Mouse (Mus musculus): ENCODE data around the gene Cpm. TPM values are rescaled to one million over a fixed set of nuclear protein-coding genes. Genes with fewer than 3 reads are reported as not detected.

Cpm gene
- polyA plus RNA-seq, 1 experiment from 2014 or later = 43.6 TPM

DNA sequence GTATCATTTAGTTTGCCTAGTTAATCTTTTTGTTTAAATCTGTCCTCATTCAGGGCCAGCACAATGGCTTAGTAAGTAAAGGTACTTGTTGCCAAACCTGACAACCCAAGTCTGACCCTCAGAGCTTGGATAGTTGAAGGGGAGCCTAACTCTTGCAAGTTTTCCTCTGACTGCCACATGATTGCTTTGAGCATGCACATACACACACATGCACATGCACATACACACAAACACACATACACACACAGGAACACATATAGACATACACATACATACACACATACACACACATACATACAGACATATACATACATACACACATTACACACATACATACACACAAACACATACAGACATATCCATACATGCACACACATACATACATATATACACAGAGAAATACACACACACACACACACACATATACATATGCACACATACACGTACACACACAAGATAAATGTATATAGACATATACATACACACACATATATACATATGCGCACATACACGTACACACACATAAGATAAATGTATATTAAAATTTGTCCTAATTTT is 95.6 kb downstream of the Cpm start:
- H3K9ac ChIP-seq (ENCODE audit: low read depth, low read length) = no peak overlapping the region
- ATAC-seq (ENCODE audit: low read depth) (no peak), DNase-seq (ENCODE audit: low spot score) (no peak)
- WGBS = 90% methylated on average over 3 of the region's 3 CpGs
- H3K36me3 ChIP-seq (ENCODE audit: control insufficient read depth, insufficient read depth, low read length) = no peaks in the 10 kb centered on the region
- no peak overlapping the region for H3K4me2 ChIP-seq (ENCODE audit: low read depth, low read length)
- H3K27ac ChIP-seq (replicated peaks; ENCODE audit: low read depth, low read length) = no peak overlapping the region
- H3K4me1 ChIP-seq (ENCODE audit: control insufficient read depth, insufficient read depth, low read length) = no peaks in the 10 kb centered on the region
- H3K9me3 ChIP-seq (ENCODE audit: control insufficient read depth, low read length) = no peaks in the 10 kb centered on the region
- no peak overlapping the region for H3K4me3 ChIP-seq (ENCODE audit: low read depth, low read length)
- no peaks in the 10 kb centered on the region for H3K27me3 ChIP-seq (replicated peaks; ENCODE audit: control insufficient read depth, insufficient read depth, low read length)

DNA sequence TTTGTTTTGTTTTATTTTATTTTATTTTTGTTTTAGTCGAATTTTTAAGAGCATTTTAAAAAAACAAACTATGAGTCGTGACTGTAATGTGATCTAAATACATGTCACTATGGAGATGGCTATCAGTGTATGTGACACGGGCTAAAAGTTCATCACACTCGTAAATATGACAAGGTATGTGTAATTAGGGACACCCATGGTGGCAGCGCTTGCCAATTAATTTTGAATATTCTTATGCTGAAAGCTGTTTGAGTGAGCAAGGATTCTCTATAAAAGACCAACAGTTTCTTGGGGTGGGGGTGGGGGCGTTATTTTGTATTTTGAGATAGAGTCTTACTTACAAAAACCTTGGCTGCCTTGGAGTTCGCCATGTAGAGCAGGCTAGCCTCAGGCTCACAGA is 96.4 kb downstream of the Cpm start:
- no peak overlapping the region; the same call in 1 of the 2 replicates for H3K27ac ChIP-seq (replicated peaks; ENCODE audit: low read depth, low read length)
- no peaks in the 10 kb centered on the region for H3K27me3 ChIP-seq (replicated peaks; ENCODE audit: control insufficient read depth, insufficient read depth, low read length)
- no peaks in the 10 kb centered on the region for H3K9me3 ChIP-seq (ENCODE audit: control insufficient read depth, low read length)
- no peaks in the 10 kb centered on the region for H3K36me3 ChIP-seq (ENCODE audit: control insufficient read depth, insufficient read depth, low read length)
- H3K4me2 ChIP-seq (ENCODE audit: low read depth, low read length) = no peak overlapping the region
- ATAC-seq (ENCODE audit: low read depth) (no peak), DNase-seq (ENCODE audit: low spot score) (no peak)
- WGBS = 73% methylated on average over 7 of the region's 7 CpGs
- H3K9ac ChIP-seq (ENCODE audit: low read depth, low read length) = no peak overlapping the region
- H3K4me3 ChIP-seq (ENCODE audit: low read depth, low read length) = no peak overlapping the region
- H3K4me1 ChIP-seq (ENCODE audit: control insufficient read depth, insufficient read depth, low read length) = no peaks in the 10 kb centered on the region

DNA sequence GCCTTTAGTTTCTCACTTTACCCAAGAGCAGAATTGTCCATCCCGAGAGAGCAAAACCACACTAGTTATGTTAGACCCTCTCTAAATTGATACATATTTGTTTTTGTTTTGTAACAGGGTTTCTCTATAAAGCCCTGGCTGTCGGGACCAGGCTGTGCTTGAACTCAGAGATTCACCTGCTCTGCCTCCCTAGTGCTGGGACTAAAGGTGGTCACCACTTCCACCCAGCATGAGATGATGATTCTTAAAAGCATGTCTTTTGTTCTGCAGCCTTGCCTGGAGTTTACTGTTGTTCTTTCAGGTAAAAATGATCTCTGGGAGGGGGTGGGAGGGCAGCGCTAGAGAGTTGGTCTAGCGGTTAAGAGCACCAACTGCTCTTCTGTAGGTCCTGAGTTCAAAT is 97.0 kb downstream of the Cpm start:
- Histone ChIP-seq H3K4me1 (ENCODE audit: control insufficient read depth, insufficient read depth, low read length) (no peaks in the 10 kb centered on the region), H3K27ac (replicated peaks; ENCODE audit: low read depth, low read length) (no peak overlapping the region), H3K9ac (ENCODE audit: low read depth, low read length) (no peak overlapping the region), H3K4me3 (ENCODE audit: low read depth, low read length) (no peak overlapping the region), H3K4me2 (ENCODE audit: low read depth, low read length) (no peak overlapping the region), H3K36me3 (ENCODE audit: control insufficient read depth, insufficient read depth, low read length) (no peaks in the 10 kb centered on the region), H3K27me3 (replicated peaks; ENCODE audit: control insufficient read depth, insufficient read depth, low read length) (no peaks in the 10 kb centered on the region), H3K9me3 (ENCODE audit: control insufficient read depth, low read length) (no peaks in the 10 kb centered on the region)
- DNase-seq (ENCODE audit: low spot score) (no peak), ATAC-seq (ENCODE audit: low read depth) (no peak)
- 93% methylated on average over 4 of the region's 4 CpGs for WGBS

DNA sequence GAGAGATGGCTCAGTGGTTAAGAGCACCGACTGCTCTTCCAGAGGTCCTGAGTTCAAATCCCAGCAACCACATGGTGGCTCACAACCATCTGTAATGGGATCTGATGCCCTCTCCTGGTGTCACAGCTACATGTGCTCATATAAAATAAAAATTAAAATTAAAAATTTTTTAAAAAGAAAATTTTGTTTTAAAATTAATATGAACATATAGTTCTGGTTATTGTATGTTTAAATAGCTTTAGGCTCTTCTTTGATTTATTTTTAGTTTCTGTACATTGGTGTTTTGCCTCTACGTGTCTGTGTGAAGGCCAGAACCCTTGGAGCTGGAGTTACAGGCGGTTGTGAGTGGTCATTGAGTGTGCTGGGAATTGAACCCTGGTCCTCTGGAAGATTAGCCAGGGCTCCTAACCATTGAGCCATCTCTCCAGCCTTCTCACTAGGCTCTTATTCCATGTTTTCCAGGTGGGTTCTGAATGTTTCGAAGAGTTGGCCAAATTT is 97.6 kb downstream of the Cpm start:
- no peak overlapping the region for H3K4me2 ChIP-seq (ENCODE audit: low read depth, low read length)
- WGBS = 96% methylated on average over 4 of the region's 4 CpGs
- no peak for ATAC-seq (ENCODE audit: low read depth)

DNA sequence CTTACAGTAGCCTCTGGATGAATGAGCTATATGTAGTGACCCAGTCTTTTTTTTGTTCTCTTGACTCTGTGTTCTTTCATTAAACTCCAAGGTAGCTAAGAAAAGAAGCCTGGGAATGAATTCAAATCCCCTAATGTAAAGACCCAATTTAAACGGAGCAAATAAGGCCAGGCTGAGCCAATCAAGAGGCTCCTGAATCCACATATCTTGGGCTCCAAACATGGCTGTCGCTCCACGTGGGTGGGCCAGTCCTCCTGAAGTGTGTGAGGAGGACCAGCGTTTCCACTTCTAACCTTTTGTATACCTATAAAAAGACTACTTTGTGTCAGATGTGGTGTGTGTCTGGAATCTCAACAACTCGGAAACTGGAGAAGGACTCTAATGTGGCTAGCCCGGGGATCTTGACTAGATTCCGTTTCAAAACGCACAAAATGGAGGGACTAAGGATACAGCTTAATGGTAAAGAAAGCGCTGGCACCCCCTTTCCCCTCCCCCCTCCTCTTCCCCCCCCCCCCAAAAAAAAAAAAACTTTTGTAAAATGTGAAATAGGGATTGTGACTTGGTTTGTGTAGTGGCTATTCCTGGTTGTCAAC is 98.3 kb downstream of the Cpm start:
- Histone ChIP-seq H3K27me3 (replicated peaks; ENCODE audit: control insufficient read depth, insufficient read depth, low read length) (no peaks in the 10 kb centered on the region), H3K4me1 (ENCODE audit: control insufficient read depth, insufficient read depth, low read length) (no peaks in the 10 kb centered on the region), H3K4me2 (ENCODE audit: low read depth, low read length) (no peak overlapping the region), H3K4me3 (ENCODE audit: low read depth, low read length) (no peak overlapping the region), H3K27ac (replicated peaks; ENCODE audit: low read depth, low read length) (no peak overlapping the region), H3K36me3 (ENCODE audit: control insufficient read depth, insufficient read depth, low read length) (no peaks in the 10 kb centered on the region), H3K9ac (ENCODE audit: low read depth, low read length) (no peak overlapping the region), H3K9me3 (ENCODE audit: control insufficient read depth, low read length) (no peaks in the 10 kb centered on the region)
- WGBS = 81% methylated on average over 9 of the region's 9 CpGs
- ATAC-seq (ENCODE audit: low read depth) (no peak), DNase-seq (ENCODE audit: low spot score) (no peak)

More for the DNA sequence above, 97.6 kb downstream of the Cpm start:
- H3K36me3 ChIP-seq (ENCODE audit: control insufficient read depth, insufficient read depth, low read length) = no peaks in the 10 kb centered on the region
- H3K9me3 ChIP-seq (ENCODE audit: control insufficient read depth, low read length) = no peaks in the 10 kb centered on the region
- H3K27ac ChIP-seq (replicated peaks; ENCODE audit: low read depth, low read length) = no peak overlapping the region
- H3K4me1 ChIP-seq (ENCODE audit: control insufficient read depth, insufficient read depth, low read length) = no peaks in the 10 kb centered on the region
- H3K4me3 ChIP-seq (ENCODE audit: low read depth, low read length) = no peak overlapping the region
- no peak overlapping the region for H3K9ac ChIP-seq (ENCODE audit: low read depth, low read length)
- no peaks in the 10 kb centered on the region for H3K27me3 ChIP-seq (replicated peaks; ENCODE audit: control insufficient read depth, insufficient read depth, low read length)
- no peak for DNase-seq (ENCODE audit: low spot score)

DNA sequence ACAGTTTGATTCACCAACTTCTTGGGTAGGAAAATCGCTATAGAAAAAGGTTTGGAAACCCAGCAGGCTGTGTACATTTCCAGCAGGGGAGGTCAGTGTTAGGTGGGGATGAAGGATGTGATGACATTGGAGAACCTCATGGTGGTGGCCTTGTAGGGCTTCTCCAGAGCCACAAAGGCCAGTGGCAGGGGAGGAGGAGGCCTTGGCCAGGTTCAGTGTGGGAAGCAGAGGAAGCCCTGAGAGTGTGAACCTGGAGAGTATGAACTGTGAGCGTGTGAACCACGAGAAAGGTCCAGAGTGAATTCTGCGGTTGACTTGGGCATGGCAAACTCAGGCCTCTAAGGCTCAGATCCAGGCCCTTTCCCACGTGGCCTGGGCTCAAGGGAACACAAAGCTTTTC is 99.3 kb downstream of the Cpm start:
- H3K9ac ChIP-seq (ENCODE audit: low read depth, low read length) = no peak overlapping the region
- H3K27ac ChIP-seq (replicated peaks; ENCODE audit: low read depth, low read length) = no peak overlapping the region
- ATAC-seq (ENCODE audit: low read depth) = no peak
- H3K4me2 ChIP-seq (ENCODE audit: low read depth, low read length) = no peak overlapping the region
- H3K4me1 ChIP-seq (ENCODE audit: control insufficient read depth, insufficient read depth, low read length) = no peaks in the 10 kb centered on the region
- 94% methylated on average over 5 of the region's 5 CpGs for WGBS
- DNase-seq (ENCODE audit: low spot score) = no peak
- H3K27me3 ChIP-seq (replicated peaks; ENCODE audit: control insufficient read depth, insufficient read depth, low read length) = no peaks in the 10 kb centered on the region
- H3K36me3 ChIP-seq (ENCODE audit: control insufficient read depth, insufficient read depth, low read length) = no peaks in the 10 kb centered on the region
- no peak overlapping the region for H3K4me3 ChIP-seq (ENCODE audit: low read depth, low read length)
- H3K9me3 ChIP-seq (ENCODE audit: control insufficient read depth, low read length) = no peaks in the 10 kb centered on the region

DNA sequence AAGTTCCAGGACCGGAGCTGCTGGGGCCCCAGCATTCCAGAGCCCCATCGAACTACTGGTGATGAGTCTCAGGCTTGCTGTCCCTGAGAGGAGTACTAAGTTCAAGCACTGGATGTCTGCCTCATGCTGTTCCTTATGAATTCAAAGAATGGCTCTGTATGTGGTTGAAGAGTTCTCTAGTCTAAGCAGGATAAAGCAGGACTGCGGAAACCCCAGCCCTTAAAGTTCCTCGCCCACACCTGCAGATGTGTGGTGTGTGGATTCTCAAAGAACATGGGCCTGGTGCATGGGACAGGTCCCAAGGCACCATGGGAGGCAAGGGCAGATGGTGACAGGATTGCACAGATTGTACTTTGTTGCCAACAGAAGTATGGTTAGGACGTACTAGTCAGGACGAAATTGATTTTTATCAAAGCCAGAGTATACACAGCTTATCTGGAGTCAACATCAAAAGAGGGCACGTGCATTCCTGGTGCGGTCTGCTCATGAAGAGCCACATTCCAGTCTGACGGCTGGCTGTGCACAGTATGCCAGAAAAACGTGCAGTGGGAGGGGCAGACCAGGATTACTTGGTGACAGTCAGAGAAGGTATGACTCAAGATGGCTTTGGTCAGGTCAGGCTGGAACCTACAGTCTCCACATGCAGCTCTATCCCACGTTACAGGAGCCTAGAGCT is 100.0 kb downstream of the Cpm start:
- WGBS = 56% methylated on average over 11 of the region's 11 CpGs
- Histone ChIP-seq H3K9ac (ENCODE audit: low read depth, low read length) (no peak overlapping the region), H3K36me3 (ENCODE audit: control insufficient read depth, insufficient read depth, low read length) (no peaks in the 10 kb centered on the region), H3K4me3 (ENCODE audit: low read depth, low read length) (no peak overlapping the region), H3K9me3 (ENCODE audit: control insufficient read depth, low read length) (no peaks in the 10 kb centered on the region), H3K4me1 (ENCODE audit: control insufficient read depth, insufficient read depth, low read length) (no peaks in the 10 kb centered on the region), H3K27ac (replicated peaks; ENCODE audit: low read depth, low read length) (no peak overlapping the region), H3K4me2 (ENCODE audit: low read depth, low read length) (no peak overlapping the region), H3K27me3 (replicated peaks; ENCODE audit: control insufficient read depth, insufficient read depth, low read length) (no peaks in the 10 kb centered on the region)
- ATAC-seq (ENCODE audit: low read depth) (0 out of 2 replicates have a peak, but pooled peaks have one; percentile 26), DNase-seq (ENCODE audit: low spot score) (peak; percentile 32)

DNA sequence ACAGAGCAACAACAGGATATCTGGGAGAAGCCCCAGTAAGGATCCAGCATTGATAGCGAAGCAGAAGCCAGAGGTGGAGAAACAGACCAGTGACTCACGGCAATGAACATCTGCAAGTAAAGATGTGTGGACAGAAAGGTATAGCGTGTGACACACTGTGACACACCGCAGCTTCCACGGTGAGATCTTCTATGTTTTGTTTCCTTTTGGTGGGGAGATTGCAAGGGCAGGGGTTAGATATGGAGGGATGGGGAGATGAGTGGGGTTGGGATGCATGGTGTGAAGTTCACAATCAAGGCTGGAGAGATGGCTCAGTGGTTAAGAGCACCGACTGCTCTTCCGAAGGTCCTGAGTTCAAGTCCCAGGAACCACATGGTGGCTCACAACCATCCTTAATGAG is 100.8 kb downstream of the Cpm start:
- ATAC-seq (ENCODE audit: low read depth) = no peak
- no peak overlapping the region for H3K27ac ChIP-seq (replicated peaks; ENCODE audit: low read depth, low read length)
- 91% methylated on average over 7 of the region's 7 CpGs for WGBS
- no peak overlapping the region for H3K4me2 ChIP-seq (ENCODE audit: low read depth, low read length)
- H3K27me3 ChIP-seq (replicated peaks; ENCODE audit: control insufficient read depth, insufficient read depth, low read length) = no peaks in the 10 kb centered on the region
- no peaks in the 10 kb centered on the region for H3K9me3 ChIP-seq (ENCODE audit: control insufficient read depth, low read length)
- DNase-seq (ENCODE audit: low spot score) = no peak
- no peak overlapping the region for H3K4me3 ChIP-seq (ENCODE audit: low read depth, low read length)
- H3K4me1 ChIP-seq (ENCODE audit: control insufficient read depth, insufficient read depth, low read length) = no peaks in the 10 kb centered on the region
- no peaks in the 10 kb centered on the region for H3K36me3 ChIP-seq (ENCODE audit: control insufficient read depth, insufficient read depth, low read length)
- no peak overlapping the region for H3K9ac ChIP-seq (ENCODE audit: low read depth, low read length)

Data from embryonic facial prominence, embryonic 14.5 days (tissue).